Mouse (Mus musculus): ENCODE measurements around the gene Abcc8.

GRCm38 (mm10) chr7:46226936-46227335, 47.1 kb upstream of the Abcc8 start:
- TF ChIP-seq CTCF (IDR thresholded peaks at IDR 0.05; ENCODE audit: low read depth, low read length) (no peak), POLR2A (IDR thresholded peaks at IDR 0.05; ENCODE audit: borderline replicate concordance, low read depth, low read length) (no peak)
